Mouse (Mus musculus) liver, postnatal 0 days (tissue): ENCODE measurements around the gene Crip2.

ENCODE experiments used
- CTCF ChIP-seq: sonication (generic); IDR thresholded peaks from 2 replicates; pipeline ENCODE4 v1.5.1; 2016; ENCODE audit warnings: antibody characterized with exemption, low read depth
- EP300 ChIP-seq: IDR thresholded peaks from 2 replicates; pipeline ENCODE4 v1.6.1; 2016; ENCODE audit warnings: antibody characterized with exemption, low read depth, mild to moderate bottlenecking

DNA sequence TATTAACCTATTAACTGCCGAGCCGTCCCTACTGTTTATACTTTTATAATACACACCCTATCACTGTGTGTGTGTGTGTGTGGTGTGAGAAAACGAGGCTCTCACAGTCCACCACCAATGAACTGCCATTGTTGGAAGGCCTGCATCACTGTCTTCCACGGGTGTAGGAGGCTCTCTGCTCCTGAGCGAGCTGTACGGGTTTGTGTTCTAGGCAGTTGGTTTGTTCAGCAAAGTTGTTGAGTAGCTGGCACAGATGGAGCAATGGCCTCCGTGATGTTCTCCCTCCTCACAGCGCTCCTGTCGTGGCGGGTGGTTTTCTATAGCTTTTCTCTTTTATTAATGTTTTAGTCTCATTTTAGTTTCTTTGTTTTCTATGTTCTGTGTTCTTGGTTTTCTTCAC is 30.2 kb upstream of the Crip2 start:
- TF ChIP-seq EP300, result no peak
- TF ChIP-seq CTCF, result no peak
